Comparison of ENCODE assay signal across 8 mouse cellular contexts in genomic region chr6:128295876-128296749, GRCm38 (mm10). TPM values are rescaled to one million over a fixed set of nuclear protein-coding genes. Genes with fewer than 3 reads are reported as not detected.
DNase-seq lines count a peak whose midpoint lies in the region; ATAC-seq and TF ChIP-seq lines count a peak whose summit lies in the region.

No protein-coding gene starts in this region.

- no peaks in the 10 kb centered on the region for H3K9me3 ChIP-seq in embryonic facial prominence, embryonic 12.5 days
- H3K9me3 ChIP-seq in heart, postnatal 0 days (replicated peaks; ENCODE audit: control insufficient read depth, low read length) = no peaks in the 10 kb centered on the region
- H3K9me3 ChIP-seq in midbrain, embryonic 16.5 days (replicated peaks; ENCODE audit: control insufficient read depth, low read length, poor library complexity, severe bottlenecking) = no peaks in the 10 kb centered on the region

- 27% methylated on average over 6 of the region's 6 CpGs for WGBS in embryonic facial prominence, embryonic 12.5 days
- 36% methylated on average over 6 of the region's 6 CpGs for WGBS in heart, postnatal 0 days
- 46% methylated on average over 6 of the region's 6 CpGs for WGBS in midbrain, embryonic 16.5 days

- no peak overlapping the region for H3K27ac ChIP-seq in embryonic facial prominence, embryonic 12.5 days
- H3K27ac ChIP-seq in heart, postnatal 0 days (ENCODE audit: low read depth) = peak overlapping the region; percentile 69
- no peak overlapping the region for H3K27ac ChIP-seq in midbrain, embryonic 16.5 days (ENCODE audit: low read length)

- no peak for ATAC-seq in embryonic facial prominence, embryonic 12.5 days (ENCODE audit: insufficient number of reproducible peaks, insufficient read depth, low FRiP score, low TSS enrichment)
- peak; percentile 61 for ATAC-seq in heart, postnatal 0 days (ENCODE audit: insufficient read depth, low read depth)
- ATAC-seq in midbrain, embryonic 16.5 days = 0 out of 2 replicates have a peak, but pooled peaks have one; percentile 6

- TF ChIP-seq EP300 in heart, postnatal 0 days (IDR thresholded peaks at IDR 0.05; ENCODE audit: low read depth) = peak; percentile 53; the same call in 1 of the 2 replicates

- no peaks in the 10 kb centered on the region for H3K36me3 ChIP-seq in embryonic facial prominence, embryonic 12.5 days
- no peaks in the 10 kb centered on the region for H3K36me3 ChIP-seq in heart, postnatal 0 days (replicated peaks; ENCODE audit: control insufficient read depth, insufficient read depth, low read length)
- H3K36me3 ChIP-seq in midbrain, embryonic 16.5 days (ENCODE audit: control insufficient read depth, insufficient read depth, low read length) = no peaks in the 10 kb centered on the region

- TF ChIP-seq CTCF in heart, postnatal 0 days (IDR thresholded peaks at IDR 0.05; ENCODE audit: low read depth) = no peak

- H3K9ac ChIP-seq in embryonic facial prominence, embryonic 12.5 days = no peak overlapping the region
- no peak overlapping the region for H3K9ac ChIP-seq in heart, postnatal 0 days (replicated peaks; ENCODE audit: low read depth, low read length)
- H3K9ac ChIP-seq in midbrain, embryonic 16.5 days (ENCODE audit: low read depth, low read length) = no peak overlapping the region

- 0 out of 2 replicates have a peak overlapping the region, but pooled peaks have one; percentile 2 for H3K4me2 ChIP-seq in embryonic facial prominence, embryonic 12.5 days (replicated peaks)
- H3K4me2 ChIP-seq in heart, postnatal 0 days (ENCODE audit: low read depth, low read length) = peak overlapping the region; percentile 13; the same call in 1 of the 2 replicates
- no peak overlapping the region for H3K4me2 ChIP-seq in midbrain, embryonic 16.5 days (ENCODE audit: low read length)

- no peak overlapping the region for H3K4me3 ChIP-seq in embryonic facial prominence, embryonic 12.5 days
- no peak overlapping the region for H3K4me3 ChIP-seq in heart, postnatal 0 days (ENCODE audit: low read depth, low read length)
- H3K4me3 ChIP-seq in midbrain, embryonic 16.5 days (ENCODE audit: low read depth, low read length) = no peak overlapping the region

- peaks cover 23% of the 10 kb centered on the region for H3K27me3 ChIP-seq in embryonic facial prominence, embryonic 12.5 days
- H3K27me3 ChIP-seq in heart, postnatal 0 days (ENCODE audit: control insufficient read depth, insufficient read depth, low read length) = peaks cover 5% of the 10 kb centered on the region; the same call in 1 of the 2 replicates
- H3K27me3 ChIP-seq in midbrain, embryonic 16.5 days (ENCODE audit: control insufficient read depth, insufficient read depth, low read depth, low read length) = peaks cover 21% of the 10 kb centered on the region

- peak; percentile 67 to 72 for DNase-seq in right cerebral cortex, postnatal 10 days (ENCODE audit: low spot score in 2 of 2)
- no peak for DNase-seq in right cerebral cortex, postnatal 36 days (ENCODE audit: low spot score in 2 of 2)
- no peak for DNase-seq in heart, postnatal 0 days (ENCODE audit: low spot score)
- DNase-seq in kidney, postnatal 36 days = peak; percentile 85 to 88
- DNase-seq in layer of hippocampus, adult 8-10 months (ENCODE audit: low spot score in 2 of 2) = no peak
- no peak for DNase-seq in embryo, embryonic 11 days

- H3K4me1 ChIP-seq in embryonic facial prominence, embryonic 12.5 days = peaks cover 16% of the 10 kb centered on the region
- H3K4me1 ChIP-seq in heart, postnatal 0 days (ENCODE audit: control insufficient read depth, insufficient read depth) = peaks cover 8% of the 10 kb centered on the region
- H3K4me1 ChIP-seq in midbrain, embryonic 16.5 days (ENCODE audit: control insufficient read depth, insufficient read depth, low read length) = peaks cover 10% of the 10 kb centered on the region; the same call in 1 of the 2 replicates

RNA-seq across cellular contexts. Expression of gene Tead4, which starts 4.5 kb away (rescaled TPM):
- 2.4 and 3.6 TPM in 2 replicates for polyA plus RNA-seq in embryonic facial prominence, embryonic 12.5 days (2016; fragmentation: Nextera tagmentation; extraction: Ambion mirVana)
- 3.2 and 4.2 TPM in 2 replicates for total RNA-seq in heart, postnatal 0 days (2014; rRNA removed; ENCODE audit: low replicate concordance)
- polyA plus RNA-seq in heart, postnatal 0 days (2015; fragmentation: Nextera tagmentation; extraction: Ambion mirVana) = 1.3 and 1.5 TPM in 2 replicates
- polyA plus RNA-seq in midbrain, embryonic 16.5 days (2015; fragmentation: Nextera tagmentation; extraction: Ambion mirVana) = 0.58 and 0.65 TPM in 2 replicates
- total RNA-seq in layer of hippocampus, adult 8-10 months (2022) = 1 to 10 TPM in 3 of 4 experiments, under 1 TPM in 1; 0.78 to 1.6 (median 1.4) TPM

RNA-seq across cellular contexts. Expression of gene Tulp3, which starts 59.5 kb away (rescaled TPM):
- polyA plus RNA-seq in embryonic facial prominence, embryonic 12.5 days (2016; fragmentation: Nextera tagmentation; extraction: Ambion mirVana) = 29.1 and 29.3 TPM in 2 replicates
- total RNA-seq in heart, postnatal 0 days (2014; rRNA removed; ENCODE audit: low replicate concordance) = 3.2 and 5.1 TPM in 2 replicates
- polyA plus RNA-seq in heart, postnatal 0 days (2015; fragmentation: Nextera tagmentation; extraction: Ambion mirVana) = 3.7 and 5.1 TPM in 2 replicates
- 16.1 and 16.6 TPM in 2 replicates for polyA plus RNA-seq in midbrain, embryonic 16.5 days (2015; fragmentation: Nextera tagmentation; extraction: Ambion mirVana)
- total RNA-seq in layer of hippocampus, adult 8-10 months (2022) = 10 to 100 TPM; 24.3 to 25.5 (median 25.1) TPM

Comparison
In these comparisons a context has a peak if more than half of its experiments do, and no peak if none do; other contexts are left out.
1. DNase-seq: peak in right cerebral cortex, postnatal 10 days (2 of 2) and kidney, postnatal 36 days (2 of 2); none in right cerebral cortex, postnatal 36 days (0 of 2), heart, postnatal 0 days (single experiment), layer of hippocampus, adult 8-10 months (0 of 2) and embryo, embryonic 11 days (single experiment).